Mouse (Mus musculus) neural tube, embryonic 14.5 days (tissue): ENCODE measurements around the gene 1700001C19Rik. TPM values are rescaled to one million over a fixed set of nuclear protein-coding genes. Genes with fewer than 3 reads are reported as not detected.

Source experiments
- ATAC-seq: fragments of 200-750 bp; cut with Nextera tagmentation; 2 replicates; pipeline ENCODE4 v1.8.0; 2017; ENCODE audit warnings: low read depth, mild to moderate bottlenecking, moderate TSS enrichment, moderate library complexity
- H3K27ac ChIP-seq: fragments of 300-500 bp; sonication (generic); 2 replicates; pipeline ENCODE4 v1.5.1; 2014; ENCODE audit warnings: low read depth, mild to moderate bottlenecking, control low read depth, low read length, moderate library complexity, mixed read lengths
- H3K27me3 ChIP-seq: fragments of 300-500 bp; sonication (generic); 2 replicates; pipeline ENCODE4 v1.6.1; 2014; ENCODE audit warnings: low read length; ENCODE audit not compliant: control insufficient read depth, insufficient read depth
- H3K36me3 ChIP-seq: fragments of 300-500 bp; sonication (generic); 2 replicates; pipeline ENCODE4 v1.6.1; 2014; ENCODE audit warnings: low read length, mixed read lengths; ENCODE audit not compliant: control insufficient read depth, insufficient read depth
- H3K4me1 ChIP-seq: fragments of 300-500 bp; sonication (generic); 2 replicates; pipeline ENCODE4 v1.6.1; 2014; ENCODE audit warnings: low read length; ENCODE audit not compliant: control insufficient read depth, insufficient read depth
- H3K4me2 ChIP-seq: fragments of 300-500 bp; sonication (generic); 2 replicates; pipeline ENCODE4 v1.6.1; 2014; ENCODE audit warnings: mild to moderate bottlenecking, low read depth, low read length, control low read depth
- H3K4me3 ChIP-seq: fragments of 300-500 bp; sonication (generic); 2 replicates; pipeline ENCODE4 v1.5.1; 2014; ENCODE audit warnings: low read depth, low read length, control low read depth, mixed read lengths
- H3K9ac ChIP-seq: fragments of 300-500 bp; sonication (generic); replicated peaks from 2 replicates; pipeline ENCODE4 v1.6.1; 2014; ENCODE audit warnings: low read depth, mild to moderate bottlenecking, control low read depth, low read length, mixed read lengths
- H3K9me3 ChIP-seq: fragments of 300-500 bp; sonication (generic); 2 replicates; pipeline ENCODE4 v1.6.1; 2016; ENCODE audit warnings: low read length; ENCODE audit not compliant: control insufficient read depth
- WGBS: fragments of 180-500 bp; shearing (Covaris S2); extraction: QIAGEN DNeasy Blood & Tissue Kit; methylation state at CpG from one replicate; pipeline ENCODE4 v1.1.7; 2014; 5-methylcytosine and 5-hydroxymethylcytosine counted together
- polyA plus RNA-seq: library from polyadenylated mRNA; unstranded; fragments of >200 nt; fragmentation: Nextera tagmentation; extraction: Ambion mirVana; gene quantifications from 2 replicates; pipeline ENCODE4 v1.2.1, GENCODE M21; 2014

The 1700001C19Rik gene
- polyA plus RNA-seq, 1 experiment from 2014 or later: 0.42 TPM

GRCm38 (mm10) chr17:47399091-47399490 is 38.1 kb downstream of the 1700001C19Rik start:
- H3K4me2 ChIP-seq: no peak overlapping the region
- no peak overlapping the region for H3K9ac ChIP-seq
- H3K36me3 ChIP-seq: no peaks in the 10 kb centered on the region
- no peak overlapping the region for H3K4me3 ChIP-seq
- 87% methylated on average over 8 of the region's 8 CpGs for WGBS
- H3K4me1 ChIP-seq: no peaks in the 10 kb centered on the region
- no peaks in the 10 kb centered on the region for H3K9me3 ChIP-seq
- H3K27ac ChIP-seq: no peak overlapping the region
- H3K27me3 ChIP-seq: no peaks in the 10 kb centered on the region
- ATAC-seq: no peak

- H3K9ac ChIP-seq: no peak overlapping the region
Measured at GRCm38 (mm10) chr17:47395376-47395913, 41.7 kb downstream of the 1700001C19Rik start.

GRCm38 (mm10) chr17:47394223-47394869 is 42.8 kb downstream of the 1700001C19Rik start:
- WGBS: 23% methylated on average over 24 of the region's 24 CpGs
- Histone ChIP-seq H3K4me2 (peak overlapping the region; percentile 24; the same call in 1 of the 2 replicates), H3K9me3 (no peaks in the 10 kb centered on the region), H3K9ac (no peak overlapping the region), H3K27ac (no peak overlapping the region), H3K36me3 (no peaks in the 10 kb centered on the region), H3K4me1 (no peaks in the 10 kb centered on the region), H3K4me3 (no peak overlapping the region), H3K27me3 (no peaks in the 10 kb centered on the region)
- no peak for ATAC-seq

More at GRCm38 (mm10) chr17:47395376-47395913, 41.7 kb downstream of the 1700001C19Rik start:
- Histone ChIP-seq H3K4me3 (peak overlapping the region; percentile 3; the same call in 1 of the 2 replicates), H3K27ac (no peak overlapping the region), H3K9me3 (no peaks in the 10 kb centered on the region), H3K36me3 (no peaks in the 10 kb centered on the region), H3K4me1 (no peaks in the 10 kb centered on the region), H3K27me3 (no peaks in the 10 kb centered on the region), H3K4me2 (peak overlapping the region; percentile 24)
- peak; percentile 44; the same call in 1 of the 2 replicates for ATAC-seq
- WGBS: 6% methylated on average over 18 of the region's 20 CpGs

- ATAC-seq: no peak
- Histone ChIP-seq H3K27ac (no peak overlapping the region), H3K4me2 (no peak overlapping the region), H3K27me3 (no peaks in the 10 kb centered on the region), H3K36me3 (no peaks in the 10 kb centered on the region), H3K9me3 (no peaks in the 10 kb centered on the region), H3K9ac (no peak overlapping the region), H3K4me1 (no peaks in the 10 kb centered on the region), H3K4me3 (no peak overlapping the region)
- WGBS: 51% methylated on average over 4 of the region's 4 CpGs
Measured at GRCm38 (mm10) chr17:47386649-47387048, 50.5 kb downstream of the 1700001C19Rik start.

- H3K9me3 ChIP-seq: no peaks in the 10 kb centered on the region
- no peak for ATAC-seq
- no peaks in the 10 kb centered on the region for H3K27me3 ChIP-seq
- no peak within 1 kb of the TSS for H3K9ac ChIP-seq
- H3K4me2 ChIP-seq: no peak within 1 kb of the TSS
- H3K4me3 ChIP-seq: no peak within 1 kb of the TSS
- H3K4me1 ChIP-seq: no peaks in the 10 kb centered on the region
- WGBS: 42% methylated on average over 10 of the region's 10 CpGs
- no peak within 1 kb of the TSS for H3K27ac ChIP-seq
- no peaks in the 10 kb centered on the region for H3K36me3 ChIP-seq
Measured at GRCm38 (mm10) chr17:47385145-47385544, 52.0 kb downstream of the 1700001C19Rik start, which contains the start of gene Guca1b. Gene Guca1b, plus strand, starts transcription at chr17:47385393.

- no peak overlapping the region for H3K27ac ChIP-seq
- no peak overlapping the region for H3K4me2 ChIP-seq
- H3K9me3 ChIP-seq: no peaks in the 10 kb centered on the region
- ATAC-seq: no peak
- no peaks in the 10 kb centered on the region for H3K4me1 ChIP-seq
- H3K27me3 ChIP-seq: no peaks in the 10 kb centered on the region
- no peak overlapping the region for H3K4me3 ChIP-seq
- peaks cover 5% of the 10 kb centered on the region; the same call in 1 of the 2 replicates for H3K36me3 ChIP-seq
- no peak overlapping the region for H3K9ac ChIP-seq
- WGBS: 94% methylated on average over 3 of the region's 3 CpGs
Measured at GRCm38 (mm10) chr17:47384064-47384463, 53.1 kb downstream of the 1700001C19Rik start.

GRCm38 (mm10) chr17:47383266-47383665 is 53.9 kb downstream of the 1700001C19Rik start:
- H3K4me2 ChIP-seq: no peak overlapping the region
- WGBS: 92% methylated on average over 4 of the region's 4 CpGs
- ATAC-seq: no peak

GRCm38 (mm10) chr17:47381917-47382316 is 55.3 kb downstream of the 1700001C19Rik start:
- Histone ChIP-seq H3K4me3 (no peak overlapping the region), H3K27ac (no peak overlapping the region), H3K36me3 (peaks cover 21% of the 10 kb centered on the region), H3K9ac (no peak overlapping the region), H3K4me2 (no peak overlapping the region), H3K27me3 (no peaks in the 10 kb centered on the region), H3K4me1 (no peaks in the 10 kb centered on the region), H3K9me3 (no peaks in the 10 kb centered on the region)
- WGBS: 84% methylated on average over 11 of the region's 11 CpGs
- ATAC-seq: no peak

More at GRCm38 (mm10) chr17:47383266-47383665, 53.9 kb downstream of the 1700001C19Rik start:
- peaks cover 11% of the 10 kb centered on the region; the same call in 1 of the 2 replicates for H3K36me3 ChIP-seq
- H3K4me1 ChIP-seq: no peaks in the 10 kb centered on the region
- no peak overlapping the region for H3K27ac ChIP-seq
- no peaks in the 10 kb centered on the region for H3K27me3 ChIP-seq
- no peaks in the 10 kb centered on the region for H3K9me3 ChIP-seq
- no peak overlapping the region for H3K4me3 ChIP-seq
- no peak overlapping the region for H3K9ac ChIP-seq

GRCm38 (mm10) chr17:47378133-47378532 is 59.0 kb downstream of the 1700001C19Rik start:
- Histone ChIP-seq H3K4me2 (no peak overlapping the region), H3K36me3 (peaks cover 53% of the 10 kb centered on the region), H3K9me3 (no peaks in the 10 kb centered on the region), H3K9ac (no peak overlapping the region), H3K4me3 (no peak overlapping the region), H3K27ac (no peak overlapping the region), H3K4me1 (no peaks in the 10 kb centered on the region), H3K27me3 (no peaks in the 10 kb centered on the region)
- no peak for ATAC-seq
- WGBS: 85% methylated on average over 15 of the region's 15 CpGs
